ENCODE assay signal across 11 mouse cellular contexts in the genomic region with DNA sequence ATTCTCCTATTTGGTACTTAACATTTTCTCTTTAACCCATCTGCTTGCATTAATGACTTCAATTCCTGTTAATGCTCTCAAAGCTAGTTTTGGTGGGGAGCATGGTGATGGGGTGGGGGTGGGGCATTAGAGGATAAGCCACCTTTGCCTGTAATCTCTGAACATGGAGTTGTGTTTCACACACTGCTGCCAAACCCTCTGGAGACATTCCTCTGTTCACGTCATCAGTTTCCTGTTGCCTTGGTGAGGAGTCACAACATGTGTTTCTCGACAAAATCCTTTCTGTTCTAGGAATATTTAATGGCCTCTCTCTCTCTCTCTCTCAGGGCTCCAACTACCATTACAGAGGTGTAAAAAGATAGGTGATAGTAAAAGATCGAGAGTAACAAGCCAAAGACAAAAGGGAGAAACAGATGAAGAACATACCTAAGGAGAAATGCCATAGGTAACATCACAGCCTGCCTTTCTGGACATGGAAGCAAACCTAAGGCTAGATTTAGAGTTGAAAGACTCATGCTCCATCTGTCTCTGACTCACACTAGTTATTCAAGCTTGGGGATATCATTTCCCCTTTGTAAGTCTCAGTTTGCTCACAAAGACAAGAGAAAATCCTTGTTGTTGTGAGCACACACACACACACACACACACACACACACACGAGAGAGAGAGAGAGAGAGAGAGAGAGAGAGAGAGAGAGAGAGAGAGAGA.
DNase-seq lines count a peak whose midpoint lies in the region; TF ChIP-seq lines count a peak whose summit lies in the region.
"Had no signal": no experiment of that assay in that cellular context is flagged by ENCODE, and none has a peak within 500 bp of the region (broad histone marks: within the 10 kb centered on the region; RNA-seq: fewer than 3 reads in every experiment).

No protein-coding gene starts in this region.

- no peak for TF ChIP-seq CTCF in gastrocnemius, adult 2 months (IDR thresholded peaks at IDR 0.05)

- DNase-seq in gastrocnemius, adult 2 months = peak; percentile 21
- no peak for DNase-seq in gastrocnemius, postnatal 14 days
- DNase-seq in lung, postnatal 10 days = peak; percentile 42
- no peak for DNase-seq in lung, postnatal 4 days
- DNase-seq in embryo, embryonic 9.5 days (ENCODE audit: extremely low spot score) = peak; percentile 30
- DNase-seq in T-cell, adult 2 months (ENCODE audit: low spot score) = no peak
- no peak for DNase-seq in B cell, adult 2 months
- DNase-seq: right cerebral cortex, adult 18-20 months had no signal

- no peak overlapping the region for H3ac ChIP-seq in myocyte (ENCODE audit: control insufficient read depth, insufficient read length)

- H3K79me2 ChIP-seq in myocyte (ENCODE audit: control insufficient read depth, insufficient read depth) = no peaks in the 10 kb centered on the region

- TF ChIP-seq POLR2A in myocyte (IDR thresholded peaks at IDR 0.05; ENCODE audit: insufficient read length, low read depth) = no peak

- no peak overlapping the region for H3K27ac ChIP-seq in gastrocnemius, adult 2 months
- H3K27ac ChIP-seq: embryonic facial prominence, embryonic 13.5 days; hindbrain, embryonic 14.5 days had no signal

- H3K27me3 ChIP-seq in myocyte (ENCODE audit: control insufficient read depth, insufficient read depth, insufficient read length) = no peaks in the 10 kb centered on the region
- H3K27me3 ChIP-seq: embryonic facial prominence, embryonic 13.5 days had no signal

- intact Hi-C loops in gastrocnemius, adult 2 months (cut with DNase I) = loop anchor here (5.0 kb wide), 2 partner anchors 161 to 791 kb away; no protein-coding TSS in a partner anchor
- intact Hi-C loops in gastrocnemius, postnatal 14 days (cut with DNase I; ENCODE audit: low total_unique reads) = loop anchor here (5.0 to 10.0 kb wide), 2 partner anchors 161 to 794 kb away; no protein-coding TSS in a partner anchor

- no peak overlapping the region for H3K4me3 ChIP-seq in gastrocnemius, adult 2 months
- no peak overlapping the region for H3K4me3 ChIP-seq in myocyte
- H3K4me3 ChIP-seq: embryonic facial prominence, embryonic 13.5 days had no signal

- peak overlapping the region; percentile 56 for H3K4me2 ChIP-seq in myocyte (ENCODE audit: low read depth)
- H3K4me2 ChIP-seq: embryonic facial prominence, embryonic 13.5 days; hindbrain, embryonic 14.5 days had no signal

- H3K36me3 ChIP-seq in myocyte (ENCODE audit: control insufficient read depth, insufficient read depth) = no peaks in the 10 kb centered on the region
- H3K36me3 ChIP-seq: embryonic facial prominence, embryonic 13.5 days had no signal

TF ChIP-seq in myocyte, 11 proteins besides CTCF, POLR2A, EP300 and RAD21:
- TF ChIP-seq MAX (IDR thresholded peaks at IDR 0.05; ENCODE audit: low read depth) (no peak), POLR2AphosphoS2 (IDR thresholded peaks at IDR 0.05; ENCODE audit: insufficient read length, low read depth) (no peak), MYOD1 (IDR thresholded peaks at IDR 0.05; ENCODE audit: control insufficient read depth in 1 of 3, insufficient read length in 2 of 3, low read depth in 2 of 3) (no peak), REST (IDR thresholded peaks at IDR 0.05; ENCODE audit: insufficient read depth, insufficient read length) (no peak), USF1 (IDR thresholded peaks at IDR 0.05; ENCODE audit: low read depth) (no peak), SRF (IDR thresholded peaks at IDR 0.05; ENCODE audit: control insufficient read depth, insufficient read length, low read depth) (no peak), TCF12 (IDR thresholded peaks at IDR 0.05; ENCODE audit: insufficient read depth, poor library complexity, severe bottlenecking) (no peak), TCF3 (IDR thresholded peaks at IDR 0.05; ENCODE audit: insufficient read length, low read depth) (no peak), E2F4 (IDR thresholded peaks at IDR 0.05; ENCODE audit: insufficient read depth) (no peak), MYOG (IDR thresholded peaks at IDR 0.05; ENCODE audit: control insufficient read depth in 1 of 3, insufficient read depth in 1 of 3, insufficient read length in 2 of 3, low read depth in 2 of 3) (no peak), CEBPB (IDR thresholded peaks at IDR 0.05; ENCODE audit: insufficient read depth, poor library complexity, severe bottlenecking) (no peak)

Comparison
In these comparisons a context has a peak if more than half of its experiments do, and no peak if none do; other contexts are left out.
1. DNase-seq: peak in gastrocnemius, adult 2 months (single experiment), lung, postnatal 10 days (single experiment) and embryo, embryonic 9.5 days (single experiment); none in gastrocnemius, postnatal 14 days (single experiment), lung, postnatal 4 days (0 of 2), T-cell, adult 2 months (single experiment) and B cell, adult 2 months (0 of 2).